Mouse (Mus musculus) spleen, adult 2 months (tissue): ENCODE measurements around the gene Hadhb. TPM values are rescaled to one million over a fixed set of nuclear protein-coding genes. Genes with fewer than 3 reads are reported as not detected.

ENCODE experiments used
- DNase-seq, 2 experiments: peaks; one replicate each; pipeline versions ENCODE4 v3.0.0 to v3.0.0-alpha.2; 2012 to 2021; ENCODE audit warnings: low spot score in 2 of 2, low read depth in 1 of 2
- H3K27ac ChIP-seq: fragments of 200-500 bp; 2 replicates; pipeline ENCODE4 v1.5.1; 2012; ENCODE audit warnings: low read length, inconsistent platforms; ENCODE audit not compliant: insufficient read depth
- H3K27me3 ChIP-seq: fragments of 200-500 bp; 2 replicates; pipeline ENCODE4 v1.6.1; 2012; ENCODE audit warnings: mild to moderate bottlenecking, moderate library complexity, low read length, inconsistent platforms; ENCODE audit not compliant: control insufficient read depth, insufficient read depth
- H3K36me3 ChIP-seq: fragments of 200-500 bp; 2 replicates; pipeline ENCODE4 v1.6.1; 2012; ENCODE audit warnings: mild to moderate bottlenecking, low read length, inconsistent platforms; ENCODE audit not compliant: control insufficient read depth, insufficient read depth
- H3K4me1 ChIP-seq: fragments of 200-500 bp; 2 replicates; pipeline ENCODE4 v1.6.1; 2011; ENCODE audit warnings: inconsistent platforms; ENCODE audit not compliant: control insufficient read depth, insufficient read depth, insufficient read length
- H3K4me3 ChIP-seq: fragments of 200-500 bp; 2 replicates; pipeline ENCODE4 v1.5.1; 2011; ENCODE audit warnings: mild to moderate bottlenecking, inconsistent platforms; ENCODE audit not compliant: insufficient read depth, insufficient read length; ENCODE audit errors: extremely low read depth
- CTCF ChIP-seq: fragments of 200-500 bp; IDR thresholded peaks from 2 replicates; pipeline ENCODE4 v1.5.1; 2011; ENCODE audit warnings: mild to moderate bottlenecking, inconsistent platforms; ENCODE audit not compliant: insufficient read depth, insufficient read length, insufficient replicate concordance; ENCODE audit errors: extremely low read depth
- POLR2A ChIP-seq: fragments of 200-500 bp; IDR thresholded peaks from 2 replicates; pipeline ENCODE4 v1.6.1; 2011; ENCODE audit warnings: low read depth, low read length, inconsistent platforms
- WGBS: fragments of 180-500 bp; shearing (Covaris S2); methylation state at CpG from one replicate; pipeline ENCODE4 v1.1.7; 2018; 5-methylcytosine and 5-hydroxymethylcytosine counted together
- polyA plus RNA-seq: library from polyadenylated mRNA; depleted of rRNA; stranded (reverse); fragments of >200 nt; gene quantifications from 2 replicates; pipeline ENCODE4 v1.2.3, GENCODE M21; 2012

Hadhb gene
- polyA plus RNA-seq, 1 experiment, result 37.8 TPM

- peak overlapping the region; percentile 98 for H3K27ac ChIP-seq
- H3K4me1 ChIP-seq, result no peaks in the 10 kb centered on the region
- WGBS, result under 1% methylated on average over 31 of the region's 31 CpGs
- H3K27me3 ChIP-seq, result no peaks in the 10 kb centered on the region
- no peaks in the 10 kb centered on the region for H3K36me3 ChIP-seq
- peak overlapping the region; percentile 93 for H3K4me3 ChIP-seq
- TF ChIP-seq CTCF (no peak), POLR2A (no peak)
- no peak for DNase-seq
Measured at GRCm38 (mm10) chr5:30155395-30155792, 346 bp downstream of the Hadhb start.

GRCm38 (mm10) chr5:30155821-30156629 lies 977 bp downstream of the Hadhb start:
- Histone ChIP-seq H3K36me3 (no peaks in the 10 kb centered on the region), H3K4me1 (no peaks in the 10 kb centered on the region), H3K4me3 (peak overlapping the region; percentile 93), H3K27ac (peak overlapping the region; percentile 98), H3K27me3 (no peaks in the 10 kb centered on the region)
- DNase-seq, result no peak
- no peak for TF ChIP-seq POLR2A
- no peak for TF ChIP-seq CTCF
- 9% methylated on average over 13 of the region's 13 CpGs for WGBS

- no peak for DNase-seq
- TF ChIP-seq POLR2A, result no peak
- WGBS, result 93% methylated on average over 6 of the region's 6 CpGs
- Histone ChIP-seq H3K4me1 (no peaks in the 10 kb centered on the region), H3K27me3 (no peaks in the 10 kb centered on the region), H3K36me3 (no peaks in the 10 kb centered on the region), H3K4me3 (no peak overlapping the region), H3K27ac (no peak overlapping the region)
Measured at GRCm38 (mm10) chr5:30159601-30160000, 4.6 kb downstream of the Hadhb start.

GRCm38 (mm10) chr5:30161836-30162235 lies 6.8 kb downstream of the Hadhb start:
- 94% methylated on average over 1 of the region's 1 CpGs for WGBS
- 0 out of 2 replicates have a peak, but pooled peaks cover 1% of the 10 kb centered on the region for H3K36me3 ChIP-seq
- TF ChIP-seq POLR2A, result no peak
- no peak for TF ChIP-seq CTCF

GRCm38 (mm10) chr5:30162339-30162738 lies 7.3 kb downstream of the Hadhb start:
- Histone ChIP-seq H3K27me3 (no peaks in the 10 kb centered on the region), H3K36me3 (0 out of 2 replicates have a peak, but pooled peaks cover 1% of the 10 kb centered on the region), H3K4me3 (no peak overlapping the region), H3K27ac (no peak overlapping the region), H3K4me1 (no peaks in the 10 kb centered on the region)
- TF ChIP-seq CTCF (no peak), POLR2A (no peak)
- DNase-seq, result no peak
- WGBS, result 87% methylated on average over 6 of the region's 6 CpGs

More at GRCm38 (mm10) chr5:30161836-30162235, 6.8 kb downstream of the Hadhb start:
- Histone ChIP-seq H3K27ac (no peak overlapping the region), H3K4me1 (no peaks in the 10 kb centered on the region), H3K27me3 (no peaks in the 10 kb centered on the region), H3K4me3 (no peak overlapping the region)
- DNase-seq, result no peak

GRCm38 (mm10) chr5:30165234-30165946 lies 10.3 kb downstream of the Hadhb start:
- TF ChIP-seq POLR2A, result no peak
- TF ChIP-seq CTCF, result no peak
- no peaks in the 10 kb centered on the region for H3K27me3 ChIP-seq
- H3K4me1 ChIP-seq, result no peaks in the 10 kb centered on the region
- no peak overlapping the region for H3K27ac ChIP-seq
- no peak overlapping the region for H3K4me3 ChIP-seq
- H3K36me3 ChIP-seq, result peaks cover 10% of the 10 kb centered on the region
- no peak for DNase-seq
- 81% methylated on average over 5 of the region's 5 CpGs for WGBS
